In genomic region chr17:87458911-87459749, GRCm38 (mm10) we compare ENCODE assay signal across 8 mouse cellular contexts. TPM values are rescaled to one million over a fixed set of nuclear protein-coding genes. Genes with fewer than 3 reads are reported as not detected.
DNase-seq lines count a peak whose midpoint lies in the region; ATAC-seq and TF ChIP-seq lines count a peak whose summit lies in the region.

No protein-coding gene starts in this region.

- TF ChIP-seq CTCF in left cerebral cortex, adult 2 months (IDR thresholded peaks at IDR 0.05), result no peak
- no peak for TF ChIP-seq CTCF in lung, adult 2 months (IDR thresholded peaks at IDR 0.05; ENCODE audit: insufficient read depth, low read length)

- peak overlapping the region; percentile 11; the same call in 1 of the 2 replicates for H3K9ac ChIP-seq in intestine, embryonic 15.5 days
- peak overlapping the region; percentile 48 for H3K9ac ChIP-seq in neural tube, embryonic 13.5 days

- WGBS in intestine, embryonic 15.5 days, result 8% methylated on average over 13 of the region's 17 CpGs
- WGBS in lung, adult 2 months, result 6% methylated on average over 13 of the region's 17 CpGs
- WGBS in neural tube, embryonic 13.5 days, result 11% methylated on average over 13 of the region's 17 CpGs

- peak overlapping the region; percentile 23; the same call in 1 of the 2 replicates for H3K4me3 ChIP-seq in left cerebral cortex, adult 2 months
- no peak overlapping the region; the same call in 1 of the 2 replicates for H3K4me3 ChIP-seq in intestine, embryonic 15.5 days (replicated peaks)
- H3K4me3 ChIP-seq in lung, adult 2 months (replicated peaks; ENCODE audit: extremely low read depth, low read depth, low read length), result peak overlapping the region; percentile 33
- H3K4me3 ChIP-seq in neural tube, embryonic 13.5 days, result no peak overlapping the region

- no peaks in the 10 kb centered on the region for H3K9me3 ChIP-seq in intestine, embryonic 15.5 days
- no peaks in the 10 kb centered on the region for H3K9me3 ChIP-seq in neural tube, embryonic 13.5 days

- peak overlapping the region; percentile 58 for H3K4me2 ChIP-seq in intestine, embryonic 15.5 days (replicated peaks)
- peak overlapping the region; percentile 36 for H3K4me2 ChIP-seq in neural tube, embryonic 13.5 days

- DNase-seq in left cerebral cortex, adult 2 months (ENCODE audit: extremely low spot score in 1 of 2, low spot score in 2 of 2), result no peak
- DNase-seq in left cerebral cortex, adult 9 months (ENCODE audit: low spot score in 2 of 2), result no peak
- peak; percentile 58 to 69 for DNase-seq in cerebellum, postnatal 25 days
- DNase-seq in gastrocnemius, postnatal 25 days, result peak; percentile 61
- DNase-seq in lung, adult 2 months, result peak; percentile 73
- DNase-seq in right cerebral cortex, postnatal 25 days, result no peak

- H3K4me1 ChIP-seq in intestine, embryonic 15.5 days (replicated peaks), result peaks cover 28% of the 10 kb centered on the region
- H3K4me1 ChIP-seq in lung, adult 2 months (ENCODE audit: control insufficient read depth, insufficient read depth, low read length), result peaks cover 17% of the 10 kb centered on the region
- peaks cover 51% of the 10 kb centered on the region for H3K4me1 ChIP-seq in neural tube, embryonic 13.5 days (replicated peaks)

- H3K27ac ChIP-seq in left cerebral cortex, adult 2 months, result peak overlapping the region; percentile 88
- H3K27ac ChIP-seq in intestine, embryonic 15.5 days, result peak overlapping the region; percentile 79
- peak overlapping the region; percentile 84 for H3K27ac ChIP-seq in neural tube, embryonic 13.5 days (replicated peaks)

- intact Hi-C loops in left cerebral cortex, adult 2 months (cut with DNase I), result no loop called here

- TF ChIP-seq POLR2A in lung, adult 2 months (IDR thresholded peaks at IDR 0.05; ENCODE audit: borderline replicate concordance, extremely low read depth, low read depth, low read length), result peak; percentile 64; the same call in 1 of the 2 replicates

- H3K36me3 ChIP-seq in intestine, embryonic 15.5 days, result no peaks in the 10 kb centered on the region
- H3K36me3 ChIP-seq in neural tube, embryonic 13.5 days, result no peaks in the 10 kb centered on the region

- no peaks in the 10 kb centered on the region for H3K27me3 ChIP-seq in intestine, embryonic 15.5 days (replicated peaks)
- no peaks in the 10 kb centered on the region for H3K27me3 ChIP-seq in neural tube, embryonic 13.5 days

- ATAC-seq in intestine, embryonic 15.5 days, result peak; percentile 78
- peak; percentile 52 for ATAC-seq in neural tube, embryonic 13.5 days (ENCODE audit: low read depth)

RNA-seq across cellular contexts. Expression of gene Calm2, which starts 12.4 kb away (rescaled TPM):
- 1,000 to 10,000 TPM; 2,083 to 2,187 TPM for total RNA-seq in left cerebral cortex, adult 2 months (2021)
- 100 to 1,000 TPM; 161 to 162 TPM for total RNA-seq in gastrocnemius, postnatal 25 days (2021)
- 1,049 and 1,135 TPM in 2 replicates for polyA plus RNA-seq in intestine, embryonic 15.5 days (2015; fragmentation: Nextera tagmentation; extraction: Ambion mirVana)
- polyA plus RNA-seq in lung, adult 2 months (2012; rRNA removed), result 38.8 and 85.2 TPM in 2 replicates
- 2,810 and 2,954 TPM in 2 replicates for polyA plus RNA-seq in neural tube, embryonic 13.5 days (2015; fragmentation: Nextera tagmentation; extraction: Ambion mirVana)

RNA-seq across cellular contexts. Expression of gene Stpg4, which starts 31.6 kb away (rescaled TPM):
- not detected for total RNA-seq in left cerebral cortex, adult 2 months (2021)
- total RNA-seq in gastrocnemius, postnatal 25 days (2021), result not detected
- polyA plus RNA-seq in intestine, embryonic 15.5 days (2015; fragmentation: Nextera tagmentation; extraction: Ambion mirVana), result not detected in 2 replicates
- polyA plus RNA-seq in lung, adult 2 months (2012; rRNA removed), result not detected in 2 replicates
- 0.78 TPM in 1 of 2 replicates, not detected in the other for polyA plus RNA-seq in neural tube, embryonic 13.5 days (2015; fragmentation: Nextera tagmentation; extraction: Ambion mirVana)

Comparison
In these comparisons a context has a peak if more than half of its experiments do, and no peak if none do; other contexts are left out.
1. DNase-seq: peak in cerebellum, postnatal 25 days (2 of 2), gastrocnemius, postnatal 25 days (single experiment) and lung, adult 2 months (single experiment); none in left cerebral cortex, adult 2 months (0 of 2), left cerebral cortex, adult 9 months (0 of 2) and right cerebral cortex, postnatal 25 days (single experiment).
2. H3K4me3 ChIP-seq: peak in left cerebral cortex, adult 2 months (single experiment) and lung, adult 2 months (single experiment); none in intestine, embryonic 15.5 days (single experiment) and neural tube, embryonic 13.5 days (single experiment).
3. RNA of gene Calm2, which starts 12.4 kb away (polyA plus RNA-seq): 2,810 to 2,954 TPM in neural tube, embryonic 13.5 days and 1,049 to 1,135 TPM in intestine, embryonic 15.5 days; 38.8 to 85.2 TPM in lung, adult 2 months; every median in the first group is over 10 times any median in the second.
4. Peak in every context shown above with its lines, with median percentiles within 50 percentile points of each other: H3K27ac ChIP-seq.